Mouse (Mus musculus): ENCODE results near the gene Fbxo42.

Fbxo42 gene

DNA sequence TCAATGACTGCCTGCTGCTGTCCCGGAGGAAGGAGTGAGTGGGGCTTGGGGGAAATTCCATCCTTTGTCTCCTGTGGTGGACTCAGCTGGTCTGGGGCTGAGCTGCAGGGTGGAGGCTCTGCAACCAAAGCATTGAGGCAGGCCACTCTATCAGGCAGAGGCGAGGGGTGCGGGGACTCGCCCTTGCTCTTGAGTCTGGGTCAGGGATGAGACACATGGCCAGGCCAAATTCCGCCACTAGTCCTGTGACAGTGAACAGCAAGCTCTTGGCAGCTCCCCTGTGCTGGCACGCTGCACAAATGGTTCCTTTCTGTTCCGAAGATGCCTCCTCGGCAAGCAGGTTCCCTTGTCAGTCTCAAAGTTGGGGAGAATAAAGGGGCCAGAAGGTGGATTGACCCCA is 103.4 kb downstream of the Fbxo42 start:
- no peak for DNase-seq (ENCODE audit: low spot score)

- no peak for DNase-seq (ENCODE audit: low spot score)
Observed at GRCm38 (mm10) chr4:141252641-141253040, 104.9 kb downstream of the Fbxo42 start.

Measured in urinary bladder, postnatal 10 days (tissue).